Mouse (Mus musculus) myocyte (in vitro differentiated cells): Measurements from ENCODE around the gene Il18rap.

ENCODE experiments used
- CEBPB ChIP-seq: IDR thresholded peaks from 2 replicates; pipeline ENCODE4 v1.6.1; 2011; ENCODE audit warnings: mild to moderate bottlenecking, moderate library complexity; ENCODE audit not compliant: poor library complexity, insufficient read depth, severe bottlenecking
- E2F4 ChIP-seq: IDR thresholded peaks from one replicate; pipeline ENCODE4 v1.6.1; 2011; ENCODE audit warnings: mild to moderate bottlenecking, control low read depth, moderate library complexity; ENCODE audit not compliant: insufficient read depth
- MYOD1 ChIP-seq, 3 experiments: IDR thresholded peaks; one replicate each; pipeline ENCODE4 v1.6.1; 2011; ENCODE audit warnings: control low read depth in 2 of 3, low read depth in 2 of 3, mild to moderate bottlenecking in 2 of 3, moderate library complexity in 1 of 3; ENCODE audit not compliant: insufficient read length in 2 of 3, control insufficient read depth in 1 of 3
- POLR2A ChIP-seq: IDR thresholded peaks from one replicate; pipeline ENCODE4 v1.6.1; 2011; ENCODE audit warnings: low read depth, mild to moderate bottlenecking, control low read depth, moderate library complexity; ENCODE audit not compliant: insufficient read length
- POLR2AphosphoS2 ChIP-seq: IDR thresholded peaks from one replicate; pipeline ENCODE4 v1.6.1; 2011; ENCODE audit warnings: low read depth, control low read depth; ENCODE audit not compliant: insufficient read length

DNA sequence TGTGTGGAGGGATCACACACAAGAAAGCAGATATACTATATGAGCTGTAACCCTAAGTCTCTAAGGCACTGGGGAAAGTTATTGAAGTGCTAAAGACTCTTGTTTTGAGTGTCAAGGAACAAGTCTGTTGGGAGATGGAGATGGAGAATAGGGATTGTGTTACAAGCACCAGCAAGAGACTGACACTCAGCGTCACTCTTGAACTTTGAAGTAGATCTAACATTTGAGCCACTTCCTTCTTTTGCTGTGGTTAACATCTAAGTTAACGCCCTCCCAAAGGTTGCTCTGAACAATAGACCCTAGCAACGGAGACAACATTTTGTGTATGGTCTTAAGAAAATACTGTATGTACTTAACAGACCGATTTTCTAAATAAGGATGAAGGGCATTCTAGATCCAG, 41.5 kb upstream of the Il18rap start:
- TF ChIP-seq MYOD1 (IDR thresholded peaks at IDR 0.05; ENCODE audit: control insufficient read depth in 1 of 3, insufficient read length in 2 of 3, low read depth in 2 of 3) (no peak), CEBPB (no peak), POLR2A (no peak), POLR2AphosphoS2 (no peak), E2F4 (no peak)
